Mouse (Mus musculus) layer of hippocampus, adult 8-10 months (tissue): Measurements from ENCODE around the gene Rnase1. TPM values are rescaled to one million over a fixed set of nuclear protein-coding genes. Genes with fewer than 3 reads are reported as not detected.

Source experiments
- DNase-seq, 2 experiments: peaks; one replicate each; pipeline ENCODE4 v3.0.0; 2022; ENCODE audit warnings: low spot score in 2 of 2
- total RNA-seq, 4 experiments: library from RNA; stranded (reverse); gene quantifications; 2 replicates each; pipeline ENCODE4 v1.2.4; 2022

The Rnase1 gene
- total RNA-seq, 4 experiments from 2014 or later = 2.7 to 5.0 (median 3.1) TPM

DNA sequence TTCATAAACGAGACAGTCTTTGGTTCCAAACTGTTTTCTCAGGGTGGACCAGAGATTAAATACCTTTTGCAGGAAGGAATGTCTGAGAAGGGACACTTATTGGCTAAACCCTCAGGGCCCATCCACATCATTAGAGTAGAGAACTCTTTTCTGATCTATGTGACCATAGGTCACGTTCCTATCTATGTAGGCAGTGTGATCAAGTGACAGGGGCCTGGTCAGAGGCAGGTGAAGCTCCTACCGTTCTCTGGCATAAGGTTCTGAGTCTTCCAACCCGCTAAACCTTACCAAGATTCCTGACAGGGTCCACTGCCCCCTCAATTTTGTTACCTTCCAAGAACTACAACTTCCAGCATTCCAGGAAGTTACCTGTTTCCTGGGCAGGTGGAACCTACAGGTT, 4.5 kb downstream of the Rnase1 start:
- DNase-seq = no peak

DNA sequence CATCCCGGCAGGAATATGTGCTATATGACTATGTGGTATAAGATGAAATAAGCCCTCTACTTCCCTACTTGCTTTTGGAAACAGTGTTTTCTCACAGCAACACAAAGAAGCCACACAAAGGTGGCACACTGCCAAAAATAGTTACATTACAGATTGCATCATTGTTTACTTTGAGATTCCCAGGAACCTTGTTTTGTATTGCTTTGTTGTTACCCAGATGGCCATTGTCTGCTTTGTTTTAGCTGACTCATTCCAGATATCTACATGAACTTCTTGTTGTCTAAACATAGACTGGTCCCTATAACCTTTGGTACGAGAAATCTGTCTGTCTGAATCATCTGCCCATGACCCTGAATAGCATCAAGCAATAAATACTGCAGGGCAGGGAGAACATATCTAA, 6.2 kb downstream of the Rnase1 start:
- no peak for DNase-seq

DNA sequence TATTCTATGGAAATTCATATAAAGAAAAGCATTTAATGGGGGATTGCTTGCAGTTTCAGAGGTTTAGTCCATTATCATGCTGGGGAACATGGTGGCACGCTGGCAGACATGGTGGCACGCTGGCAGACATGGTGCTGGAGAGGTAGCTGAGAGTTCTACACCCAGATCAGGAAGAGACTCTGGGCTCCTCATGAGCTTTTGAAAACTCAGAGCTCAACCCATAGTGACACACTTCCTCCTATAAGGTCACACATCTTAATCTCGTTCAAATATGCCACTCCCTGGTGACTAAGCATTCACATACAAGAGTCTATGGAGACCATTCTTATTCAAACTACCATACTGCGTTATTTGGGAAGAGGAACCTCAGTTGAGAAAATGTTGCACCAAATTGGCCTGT, 14.2 kb downstream of the Rnase1 start:
- no peak for DNase-seq

DNA sequence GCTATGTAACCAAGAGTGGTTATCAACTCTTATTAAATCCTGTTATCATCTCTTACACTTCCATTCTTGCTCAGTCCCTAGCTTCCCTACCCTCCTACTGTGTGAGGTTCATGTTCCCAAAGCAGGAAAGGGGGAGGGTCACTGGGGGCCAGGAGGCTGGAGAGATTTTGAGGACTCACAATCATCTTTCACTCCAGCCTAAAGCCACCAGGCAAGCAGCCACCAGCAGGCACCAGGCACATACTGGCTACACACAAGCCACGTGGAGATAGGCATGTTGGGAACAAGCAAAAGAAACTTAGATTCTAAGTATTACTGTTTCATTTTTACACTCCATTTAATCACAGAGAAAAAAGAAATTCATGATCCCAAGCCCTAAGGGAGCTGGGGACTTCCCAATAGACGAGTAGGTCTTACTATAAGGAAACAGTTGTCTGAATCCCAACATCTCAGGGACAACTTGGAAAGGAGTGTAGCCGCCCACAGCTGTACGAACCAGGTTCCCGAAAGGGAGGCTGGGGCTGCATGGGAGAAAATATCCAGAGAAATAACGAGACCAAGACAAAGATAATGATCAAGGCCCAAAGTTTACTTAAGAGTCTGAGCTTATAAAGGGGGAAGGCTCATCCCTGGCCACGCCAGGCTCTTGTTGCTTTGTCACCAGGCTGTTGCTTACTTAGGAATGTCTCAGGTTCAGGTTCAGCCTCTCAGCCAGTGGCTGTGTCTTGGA, 15.3 kb downstream of the Rnase1 start:
- DNase-seq = no peak

DNA sequence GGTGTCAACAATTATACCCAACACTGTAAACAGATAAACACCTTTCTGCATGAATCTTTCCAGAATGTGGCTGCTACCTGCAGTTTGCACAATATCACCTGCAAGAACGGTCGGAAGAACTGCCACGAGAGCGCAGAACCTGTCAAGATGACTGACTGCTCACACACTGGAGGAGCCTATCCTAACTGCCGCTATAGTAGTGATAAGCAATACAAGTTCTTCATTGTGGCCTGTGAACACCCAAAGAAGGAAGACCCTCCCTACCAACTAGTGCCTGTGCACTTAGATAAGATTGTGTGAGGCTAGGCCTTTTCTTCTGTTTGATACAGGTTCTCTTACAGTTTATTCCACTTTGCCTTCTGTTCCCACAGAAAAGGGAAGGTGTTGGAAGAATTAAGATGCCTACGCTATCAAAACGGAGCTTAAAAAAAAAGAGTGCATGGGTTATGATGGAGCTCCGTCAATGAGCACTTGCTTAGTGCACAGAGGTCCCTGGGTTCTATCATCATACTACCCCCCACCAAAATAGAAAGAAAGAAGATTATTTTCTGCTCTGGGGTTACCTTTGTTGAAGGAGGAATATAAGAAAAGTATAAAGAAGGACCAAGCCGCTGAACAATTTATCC, 16.2 kb downstream of the Rnase1 start:
- DNase-seq = no peak

DNA sequence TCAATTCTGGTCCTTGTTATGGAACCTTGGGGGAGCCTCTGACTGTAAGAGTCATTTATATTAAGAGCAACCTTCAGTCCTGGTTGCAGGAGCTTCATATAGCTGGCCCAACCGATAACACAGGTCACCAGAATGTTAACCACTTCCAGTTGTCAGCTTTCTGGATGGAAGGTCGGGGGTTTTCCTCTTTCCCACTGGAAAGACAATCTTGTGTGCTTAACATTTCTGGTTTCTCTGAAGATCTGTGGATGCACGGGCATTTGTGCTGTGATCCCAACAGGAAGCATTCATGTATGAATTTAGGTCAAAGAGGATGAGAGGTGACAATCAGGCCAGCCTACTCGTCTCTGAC, 17.0 kb downstream of the Rnase1 start:
- no peak for DNase-seq

DNA sequence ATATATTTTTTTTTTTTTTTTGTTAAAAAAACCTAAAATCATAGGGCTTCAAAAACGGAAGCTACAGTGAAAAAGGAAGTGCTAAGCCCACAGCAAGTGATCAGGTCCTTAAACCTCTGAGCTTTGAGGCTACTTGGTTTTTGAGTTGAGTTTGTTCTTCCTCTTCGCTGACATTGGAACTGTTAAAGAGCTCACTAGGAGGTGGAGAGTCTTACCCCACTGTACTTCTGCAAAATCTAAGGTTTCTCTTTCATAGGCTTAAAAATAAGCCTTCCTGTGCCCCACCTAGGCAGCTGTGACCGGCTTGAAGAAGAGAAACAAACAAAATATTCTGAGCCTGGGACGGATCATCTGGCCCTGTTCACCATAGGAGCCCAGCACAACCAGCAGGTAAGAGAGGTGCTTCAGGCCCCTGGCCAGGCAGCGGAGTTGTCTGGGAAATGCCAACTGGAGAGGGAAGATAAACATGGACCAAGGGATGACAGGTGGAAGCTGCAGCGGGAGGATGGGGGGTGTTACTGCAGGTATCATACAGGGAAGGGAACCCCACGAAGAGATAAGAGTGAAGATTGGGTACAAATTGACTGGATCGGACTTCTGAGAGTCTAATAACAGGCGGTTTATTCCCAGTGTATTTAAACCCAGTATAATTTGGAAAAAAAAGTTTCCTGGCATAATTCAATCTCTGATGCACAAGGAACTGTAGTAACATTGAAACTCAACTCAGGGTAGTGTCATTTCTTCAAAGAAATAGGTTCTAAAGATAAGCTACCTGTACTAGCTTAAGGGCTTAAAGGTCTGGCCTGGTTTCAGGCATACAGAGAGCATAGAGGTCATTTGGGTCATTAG, 17.6 kb downstream of the Rnase1 start:
- no peak for DNase-seq

DNA sequence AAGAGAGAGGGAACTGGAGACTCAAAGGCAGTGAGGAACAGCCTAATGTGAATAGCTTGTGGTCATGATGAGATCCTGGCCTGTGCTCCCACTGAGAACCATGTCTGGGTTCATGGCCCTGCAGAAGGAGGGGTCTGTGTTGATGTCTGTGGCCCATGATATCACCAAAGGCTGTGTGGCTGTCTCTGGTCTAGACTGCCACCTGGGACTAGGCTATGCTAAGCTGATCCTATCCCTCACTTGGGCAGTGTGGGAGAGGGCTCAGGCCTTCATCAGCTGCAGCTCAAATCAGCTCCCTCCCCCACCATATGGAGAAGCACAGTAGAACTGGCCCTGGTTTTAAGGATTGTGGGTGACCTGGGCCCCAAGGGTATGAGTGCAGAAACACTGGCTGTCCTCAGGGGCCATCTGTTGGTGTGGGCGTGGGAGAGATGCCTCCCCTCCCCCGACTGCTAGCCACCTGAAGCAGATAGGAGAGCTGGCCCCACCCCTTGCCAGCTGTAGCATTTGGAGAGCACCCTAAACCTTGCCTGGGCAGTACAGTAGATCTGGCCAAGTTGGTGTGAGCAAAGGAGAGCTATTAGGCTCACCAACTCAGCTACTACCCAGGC, 18.8 kb downstream of the Rnase1 start:
- no peak for DNase-seq

DNA sequence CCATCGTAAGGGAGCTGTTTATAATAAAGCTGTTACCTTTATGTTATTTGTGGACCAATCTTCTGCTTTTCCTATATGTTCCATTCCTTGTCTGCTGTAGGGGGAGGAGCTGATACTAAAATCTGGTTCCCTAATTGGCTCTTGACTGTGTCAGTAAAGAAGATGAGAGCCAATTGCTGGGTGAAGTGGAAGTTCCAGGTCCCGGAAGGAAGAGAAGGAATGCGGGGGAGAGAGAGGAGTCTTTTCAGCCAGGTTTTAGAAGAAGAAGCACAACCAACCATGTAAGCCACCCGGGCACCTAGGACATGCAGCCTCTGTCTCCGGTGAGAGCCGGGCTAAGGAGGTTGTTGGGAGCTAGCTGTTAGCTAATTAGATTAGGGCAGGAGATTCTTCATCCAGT, 20.9 kb downstream of the Rnase1 start:
- DNase-seq = no peak

DNA sequence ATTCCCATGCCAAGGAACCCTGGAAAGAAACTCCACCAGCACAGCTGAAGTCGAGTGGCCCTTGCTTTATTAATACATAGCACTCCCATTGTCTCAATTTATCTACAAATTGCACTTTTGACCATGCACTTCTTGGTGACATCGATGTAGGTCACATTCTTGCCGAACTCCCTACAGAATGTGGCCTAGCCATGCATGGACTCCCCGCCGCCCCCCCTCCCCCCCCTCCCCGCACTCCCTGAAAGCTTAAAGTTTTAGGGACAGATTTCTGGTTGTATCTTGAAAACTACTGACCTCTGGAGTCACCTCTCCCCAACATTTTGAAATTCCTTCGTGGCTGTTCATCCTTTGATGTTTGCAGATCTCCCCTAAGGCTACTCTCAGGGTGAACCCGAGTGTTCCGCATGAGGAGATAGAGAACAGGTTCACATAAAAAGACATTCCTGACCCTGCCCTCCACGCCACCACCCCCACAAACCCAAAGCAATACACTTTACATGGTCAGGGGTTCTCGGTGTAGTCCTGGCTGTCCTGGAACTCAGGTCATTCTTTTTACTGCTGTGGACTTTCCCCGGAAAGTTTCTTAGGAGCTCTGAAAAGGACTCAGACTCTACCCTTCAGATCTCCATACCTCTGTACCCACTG, 32.5 kb downstream of the Rnase1 start, which contains the start of gene Eddm3b:
Gene Eddm3b, plus strand, starts transcription at position 511 of the 645 bp plus-strand sequence.
- DNase-seq = no peak

DNA sequence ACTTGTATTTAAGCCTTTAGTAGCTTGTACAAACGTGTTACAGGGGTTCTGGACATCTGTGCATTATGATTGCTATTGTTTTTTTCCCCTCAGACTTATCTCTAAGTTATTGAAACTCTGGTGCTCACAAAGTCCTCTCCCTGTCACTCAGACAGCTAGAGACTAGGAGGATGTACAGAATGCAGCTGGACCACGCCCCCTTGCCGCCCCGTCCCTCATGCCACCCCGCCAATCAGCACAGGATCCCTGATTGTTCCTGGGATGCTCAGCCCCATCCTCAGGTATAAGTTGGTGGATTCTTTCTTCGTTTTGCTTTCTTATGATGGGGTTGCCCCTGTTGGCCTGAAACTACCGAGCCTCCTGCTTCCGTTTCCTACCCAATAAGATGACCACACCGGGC, 33.1 kb downstream of the Rnase1 start:
- no peak for DNase-seq

DNA sequence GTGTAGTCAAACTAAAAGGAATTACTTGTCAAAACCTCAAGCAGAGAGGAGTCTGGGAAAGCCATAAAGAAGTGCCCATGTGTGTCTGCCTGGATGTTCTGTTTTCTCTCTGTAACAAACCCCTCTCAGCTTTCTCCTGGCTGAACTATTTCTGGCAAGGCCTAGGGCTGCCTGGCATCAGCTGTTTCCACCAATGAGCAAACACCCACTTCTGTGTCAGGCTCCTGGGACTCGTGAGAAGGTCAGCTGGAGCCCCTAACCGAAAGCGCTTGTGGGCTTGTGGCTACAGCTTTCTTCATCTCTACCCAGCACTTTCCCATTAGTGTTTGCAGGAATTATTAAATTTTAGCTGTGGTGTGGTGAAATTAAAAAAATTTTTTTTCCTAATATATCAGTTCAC, 34.6 kb downstream of the Rnase1 start:
- DNase-seq = no peak

DNA sequence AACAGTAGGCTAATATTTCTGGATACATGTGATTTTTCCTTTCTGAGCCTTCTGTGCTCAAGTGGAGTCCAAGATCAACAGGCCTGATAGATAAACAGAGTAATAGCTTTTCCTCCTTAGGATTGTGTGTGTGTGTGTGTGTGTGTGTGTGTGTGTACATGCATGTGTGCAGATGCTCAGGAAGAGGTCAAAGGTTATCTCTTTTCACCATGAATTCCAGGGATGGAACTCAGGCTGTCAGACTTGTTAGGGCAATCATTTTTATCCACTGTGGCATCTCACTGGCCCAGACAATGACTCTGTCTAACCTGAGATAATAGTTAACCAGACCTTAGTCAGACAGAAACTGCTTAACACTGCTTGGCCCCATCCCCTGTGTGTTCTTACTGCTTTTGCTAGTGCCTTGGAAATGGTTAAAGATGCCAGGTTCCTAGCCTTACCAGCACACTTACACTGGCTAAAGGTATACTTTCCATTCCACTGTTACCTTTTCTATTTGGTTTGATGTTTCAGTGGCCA, 40.1 kb downstream of the Rnase1 start:
- DNase-seq = no peak

DNA sequence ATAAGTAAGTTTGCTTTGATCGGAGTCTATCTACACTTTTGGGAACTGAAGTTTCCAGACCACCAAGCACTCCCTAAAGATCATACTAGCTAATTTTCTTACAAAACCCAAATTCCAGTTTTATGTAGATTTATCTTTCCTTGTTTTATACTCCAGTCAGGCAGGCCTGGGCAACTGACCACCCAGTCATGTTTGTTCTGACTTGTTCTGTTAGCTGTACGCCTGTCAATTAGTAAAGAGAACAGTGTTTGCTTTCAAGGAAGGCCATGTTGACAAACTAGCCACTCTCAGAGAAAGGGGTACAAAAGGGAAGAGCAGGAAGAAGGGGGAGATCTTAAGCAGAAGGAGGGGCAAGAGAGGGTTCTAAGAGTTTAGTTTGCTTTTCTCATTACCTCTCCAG, 42.2 kb downstream of the Rnase1 start:
- DNase-seq = no peak

DNA sequence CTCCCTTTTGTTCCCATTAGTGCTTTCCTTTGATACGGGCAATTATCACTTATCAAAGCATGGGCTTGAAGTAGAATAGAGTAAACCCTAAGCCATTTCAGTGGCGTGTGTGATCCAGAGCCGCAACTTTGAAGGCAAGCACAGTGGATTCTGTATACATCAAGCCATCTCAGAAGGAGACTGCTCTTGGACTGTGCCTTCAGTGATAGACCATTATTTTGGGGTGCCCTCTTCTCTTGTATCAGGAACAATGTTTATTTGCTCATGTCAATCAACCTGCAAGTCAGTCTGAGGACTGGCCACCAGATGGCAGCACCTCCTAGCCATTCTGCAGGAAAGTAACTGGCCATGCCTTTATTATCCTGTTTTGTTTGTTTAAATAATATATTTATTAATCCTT, 43.4 kb downstream of the Rnase1 start:
- DNase-seq = peak; percentile 49 to 88

DNA sequence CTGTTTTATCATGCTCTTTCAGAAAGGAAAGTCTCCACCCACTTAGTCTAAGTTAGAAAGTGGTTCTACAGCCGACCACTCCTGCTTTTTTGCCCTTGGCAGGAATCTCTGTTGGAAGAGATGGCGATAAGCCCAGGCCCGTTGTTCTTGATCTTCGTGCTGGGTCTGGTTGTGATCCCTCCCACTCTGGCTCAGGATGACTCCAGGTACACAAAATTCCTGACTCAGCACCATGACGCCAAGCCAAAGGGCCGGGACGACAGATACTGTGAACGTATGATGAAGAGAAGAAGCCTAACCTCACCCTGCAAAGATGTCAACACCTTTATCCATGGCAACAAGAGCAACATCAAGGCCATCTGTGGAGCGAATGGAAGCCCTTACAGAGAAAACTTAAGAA, 45.3 kb downstream of the Rnase1 start:
- DNase-seq = no peak

DNA sequence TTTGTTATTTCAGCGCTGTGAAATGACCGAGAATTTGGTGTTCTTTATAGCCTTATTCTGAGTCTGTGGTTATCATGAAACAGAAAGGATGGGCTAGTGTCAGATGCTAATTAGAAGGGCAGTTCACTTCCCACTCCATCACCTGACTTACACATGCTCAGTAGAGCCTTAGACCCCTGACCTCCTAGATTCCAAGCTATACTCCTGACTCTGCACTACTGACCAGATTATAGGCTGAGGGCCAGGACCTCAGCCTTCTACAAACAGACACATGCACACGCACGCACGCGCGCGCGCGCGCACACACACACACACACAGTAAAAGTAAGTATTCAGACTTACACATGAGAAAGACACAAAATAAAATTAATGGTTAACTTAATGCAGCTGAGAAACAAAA, 47.7 kb downstream of the Rnase1 start:
- DNase-seq = no peak

DNA sequence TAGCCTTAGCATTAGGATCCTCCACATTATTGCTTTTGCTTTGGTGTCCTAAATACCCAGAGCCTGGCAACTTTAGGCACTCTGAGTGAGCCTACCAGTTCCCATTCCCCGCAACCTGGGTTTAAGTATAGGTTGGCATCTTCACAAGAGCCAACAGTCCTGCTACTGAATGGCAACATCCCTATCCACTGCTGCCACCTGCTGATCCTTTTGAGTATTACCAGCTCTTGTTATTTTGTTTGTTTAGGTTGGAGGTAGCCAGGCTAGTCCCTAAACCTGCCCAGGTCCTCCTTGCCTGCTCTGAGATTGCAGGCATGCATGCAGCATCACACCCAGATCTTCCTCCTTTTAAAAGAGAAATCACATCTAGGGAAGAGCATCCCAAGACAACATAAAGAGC, 48.3 kb downstream of the Rnase1 start:
- peak; percentile 73 to 88 for DNase-seq

DNA sequence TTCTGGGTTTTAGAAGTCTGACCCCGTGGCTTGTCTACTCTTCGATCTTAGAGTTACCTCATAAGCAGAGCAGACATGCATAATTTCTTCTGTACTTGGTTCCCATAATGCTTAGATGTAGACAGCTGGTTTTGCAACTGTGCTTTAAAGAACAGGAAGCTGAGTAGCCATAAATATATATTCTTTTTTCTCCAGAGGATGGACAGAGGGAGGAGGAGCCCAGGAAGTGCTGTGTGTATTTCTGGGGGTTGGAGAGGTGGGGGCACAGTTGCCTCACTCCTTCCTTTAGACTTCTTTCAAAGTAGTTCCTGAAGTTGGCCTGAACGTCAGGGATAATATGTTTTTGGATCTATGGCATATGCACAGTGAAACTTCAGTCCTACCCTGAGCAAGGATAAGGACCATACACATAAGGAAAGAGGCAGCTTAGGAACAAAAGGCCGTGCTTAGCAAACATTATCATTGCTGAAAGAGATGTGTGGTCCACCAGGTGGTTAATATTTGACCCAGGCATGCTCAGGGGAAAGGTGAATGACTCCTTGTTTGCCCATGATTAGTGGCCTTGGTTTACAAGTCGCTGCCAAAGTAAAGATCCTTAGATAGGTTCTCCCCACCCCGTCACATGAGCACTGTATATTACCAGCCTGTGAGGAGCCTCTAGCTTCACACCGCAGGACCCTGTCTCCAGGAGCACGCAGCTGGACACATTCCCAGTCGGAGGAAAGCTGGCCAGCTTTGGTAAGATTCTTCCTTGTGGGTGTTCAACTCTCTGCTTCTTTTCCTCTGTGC, 50.7 kb downstream of the Rnase1 start:
- no peak for DNase-seq
